Mouse (Mus musculus): ENCODE results near the gene Tut7.

GRCm38 (mm10) chr13:59811581-59811980, 11.4 kb downstream of the Tut7 start:
- TF ChIP-seq CTCF (IDR thresholded peaks at IDR 0.05; ENCODE audit: low read depth, low read length): no peak
- TF ChIP-seq POLR2A (IDR thresholded peaks at IDR 0.05; ENCODE audit: insufficient read depth, low read length): no peak
